Mouse (Mus musculus) midbrain, embryonic 11.5 days (tissue): ENCODE measurements at regions not wholly inside any gene's neighbourhood (a gene's known extent, or its start where the extent isn't known, plus 50 kb on each side); places are given as distances from the start of the nearest gene placed in this dataset.

Experiments
- ATAC-seq: fragments of 200-750 bp; cut with Nextera tagmentation; 2 replicates; pipeline ENCODE4 v1.8.0; 2017; ENCODE audit warnings: moderate TSS enrichment, moderate library complexity; ENCODE audit not compliant: low FRiP score
- DNase-seq: peaks from one replicate; pipeline ENCODE4 v3.0.0; 2015; ENCODE audit warnings: low spot score; ENCODE audit errors: missing footprints
- H3K27ac ChIP-seq: fragments of 300-500 bp; sonication (generic); 2 replicates; pipeline ENCODE4 v1.5.1; 2014; ENCODE audit warnings: low read depth, low read length
- H3K27me3 ChIP-seq: fragments of 300-500 bp; sonication (generic); 2 replicates; pipeline ENCODE4 v1.6.1; 2014; ENCODE audit warnings: mild to moderate bottlenecking, low read length, moderate library complexity, mixed read lengths; ENCODE audit not compliant: control insufficient read depth, insufficient read depth
- H3K36me3 ChIP-seq: fragments of 300-500 bp; sonication (generic); 2 replicates; pipeline ENCODE4 v1.6.1; 2014; ENCODE audit warnings: mild to moderate bottlenecking, low read length, moderate library complexity, mixed read lengths; ENCODE audit not compliant: control insufficient read depth, insufficient read depth
- H3K4me1 ChIP-seq: fragments of 300-500 bp; sonication (generic); 2 replicates; pipeline ENCODE4 v1.6.1; 2014; ENCODE audit warnings: low read length; ENCODE audit not compliant: control insufficient read depth, insufficient read depth
- H3K4me2 ChIP-seq: fragments of 300-500 bp; sonication (generic); 2 replicates; pipeline ENCODE4 v1.6.1; 2014; ENCODE audit warnings: mild to moderate bottlenecking, moderate library complexity
- H3K4me3 ChIP-seq: fragments of 300-500 bp; sonication (generic); 2 replicates; pipeline ENCODE4 v1.5.1; 2014; ENCODE audit warnings: low read depth, low read length
- H3K9ac ChIP-seq: fragments of 300-500 bp; sonication (generic); 2 replicates; pipeline ENCODE4 v1.6.1; 2014; ENCODE audit warnings: low read length
- H3K9me3 ChIP-seq: fragments of 300-500 bp; sonication (generic); 2 replicates; pipeline ENCODE4 v1.6.1; 2016; ENCODE audit warnings: low read length; ENCODE audit not compliant: control insufficient read depth
- whole genome bisulfite sequencing: fragments of 180-500 bp; shearing (Covaris S2); extraction: QIAGEN DNeasy Blood & Tissue Kit; methylation state at CpG from one replicate; pipeline ENCODE4 v1.1.7; 2014; 5-methylcytosine and 5-hydroxymethylcytosine counted together

GRCm38 (mm10) chr16:29802085-29802484 lies 223.0 kb downstream of the Opa1 start:
- Histone ChIP-seq H3K36me3 (no peaks in the 10 kb centered on the region), H3K27me3 (peaks cover 8% of the 10 kb centered on the region), H3K4me3 (no peak overlapping the region), H3K27ac (no peak overlapping the region), H3K4me1 (peaks cover 9% of the 10 kb centered on the region), H3K9me3 (no peaks in the 10 kb centered on the region), H3K4me2 (no peak overlapping the region), H3K9ac (no peak overlapping the region)
- ATAC-seq (no peak), DNase-seq (no peak)
- 93% methylated on average over 7 of the region's 7 CpGs for WGBS

DNA sequence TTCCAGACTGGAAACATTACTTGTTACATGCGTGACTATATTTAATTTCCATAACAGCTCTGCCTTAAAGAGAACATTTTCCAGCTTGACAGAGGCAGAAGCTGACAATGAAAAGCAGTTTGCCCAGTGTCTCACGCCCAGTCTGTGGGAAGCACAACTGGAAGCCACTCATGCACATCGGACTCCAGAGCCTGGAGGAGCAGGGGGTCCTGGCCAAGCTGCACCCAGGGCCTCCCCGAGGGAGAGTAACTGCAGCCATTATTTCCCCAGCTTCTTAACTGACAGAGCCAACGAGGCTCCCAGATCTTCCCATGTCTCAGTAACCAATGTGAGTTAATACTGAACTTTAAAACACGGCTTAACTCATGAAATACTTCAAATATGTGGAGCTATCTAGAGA lies 223.5 kb downstream of the Opa1 start:
- Histone ChIP-seq H3K4me1 (peaks cover 5% of the 10 kb centered on the region), H3K4me3 (no peak overlapping the region), H3K9me3 (no peaks in the 10 kb centered on the region), H3K27ac (no peak overlapping the region), H3K4me2 (no peak overlapping the region), H3K27me3 (peaks cover 9% of the 10 kb centered on the region), H3K36me3 (no peaks in the 10 kb centered on the region), H3K9ac (no peak overlapping the region)
- 56% methylated on average over 6 of the region's 6 CpGs for WGBS
- no peak for ATAC-seq
- no peak for DNase-seq

- no peak for ATAC-seq
- no peak overlapping the region for H3K27ac ChIP-seq
- no peaks in the 10 kb centered on the region for H3K9me3 ChIP-seq
- peaks cover 10% of the 10 kb centered on the region for H3K27me3 ChIP-seq
- no peak overlapping the region for H3K4me3 ChIP-seq
- H3K4me2 ChIP-seq, result no peak overlapping the region
- H3K4me1 ChIP-seq, result no peaks in the 10 kb centered on the region
- no peaks in the 10 kb centered on the region for H3K36me3 ChIP-seq
- H3K9ac ChIP-seq, result no peak overlapping the region
- WGBS, result 68% methylated on average over 5 of the region's 5 CpGs
- DNase-seq, result no peak
Measured at GRCm38 (mm10) chr16:29807859-29808258, 228.7 kb downstream of the Opa1 start.

- Histone ChIP-seq H3K9ac (no peak overlapping the region), H3K9me3 (no peaks in the 10 kb centered on the region), H3K27ac (no peak overlapping the region), H3K4me3 (no peak overlapping the region), H3K27me3 (peaks cover 14% of the 10 kb centered on the region), H3K36me3 (no peaks in the 10 kb centered on the region), H3K4me1 (peaks cover 7% of the 10 kb centered on the region), H3K4me2 (no peak overlapping the region)
- 69% methylated on average over 4 of the region's 4 CpGs for WGBS
- ATAC-seq, result peak; percentile 52; the same call in 1 of the 2 replicates
- DNase-seq, result no peak
Measured at GRCm38 (mm10) chr16:29808851-29809250, 229.7 kb downstream of the Opa1 start.

DNA sequence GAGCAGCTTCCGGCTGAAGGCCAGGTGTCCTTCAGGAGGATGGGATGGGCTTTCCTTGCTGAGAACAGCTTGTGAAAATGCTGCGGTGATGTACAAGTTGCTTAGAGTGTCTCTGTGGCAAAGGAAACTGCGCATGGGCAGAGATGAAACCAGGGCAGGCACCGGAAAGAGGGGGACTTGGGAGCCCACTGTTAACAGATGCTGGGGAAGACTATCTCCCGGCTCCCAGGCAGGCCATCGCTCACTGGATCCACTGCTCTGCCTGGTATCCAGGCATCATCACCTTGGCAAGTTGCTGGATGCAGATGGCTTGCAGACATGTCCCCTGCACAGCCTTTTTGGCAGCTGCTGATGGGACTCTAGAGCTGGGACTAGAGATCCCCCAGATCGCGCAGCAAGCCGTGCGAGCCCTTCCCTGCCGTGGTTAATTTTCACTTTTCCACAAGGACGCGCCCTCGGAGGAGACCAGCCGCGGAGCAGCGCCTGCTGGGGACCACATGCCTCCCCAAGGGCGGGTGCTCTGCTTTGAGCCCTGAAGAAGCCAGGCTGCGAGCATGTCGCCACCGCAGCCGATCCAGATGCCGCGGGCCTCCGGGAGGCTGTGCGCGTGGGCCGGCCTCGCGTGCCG lies 234.4 kb downstream of the Opa1 start:
- ATAC-seq, result peak; percentile 64
- WGBS, result 4% methylated on average over 31 of the region's 31 CpGs

GRCm38 (mm10) chr16:29814039-29814438 lies 234.9 kb downstream of the Opa1 start:
- no peaks in the 10 kb centered on the region for H3K36me3 ChIP-seq
- ATAC-seq (peak; percentile 88), DNase-seq (no peak)
- under 1% methylated on average over 32 of the region's 32 CpGs for WGBS
- H3K4me3 ChIP-seq, result peak overlapping the region; percentile 50
- H3K9ac ChIP-seq, result peak overlapping the region; percentile 93
- H3K4me1 ChIP-seq, result peaks cover 7% of the 10 kb centered on the region
- H3K9me3 ChIP-seq, result no peaks in the 10 kb centered on the region
- peaks cover 33% of the 10 kb centered on the region for H3K27me3 ChIP-seq
- H3K27ac ChIP-seq, result no peak overlapping the region
- peak overlapping the region; percentile 97 for H3K4me2 ChIP-seq

More for the DNA sequence above, 234.4 kb downstream of the Opa1 start:
- peak overlapping the region; percentile 97 for H3K4me2 ChIP-seq
- no peaks in the 10 kb centered on the region for H3K9me3 ChIP-seq
- H3K27ac ChIP-seq, result no peak overlapping the region
- H3K27me3 ChIP-seq, result peaks cover 33% of the 10 kb centered on the region
- peak overlapping the region; percentile 50 for H3K4me3 ChIP-seq
- peaks cover 7% of the 10 kb centered on the region for H3K4me1 ChIP-seq
- H3K9ac ChIP-seq, result peak overlapping the region; percentile 93
- DNase-seq, result peak; percentile 96
- no peaks in the 10 kb centered on the region for H3K36me3 ChIP-seq

GRCm38 (mm10) chr16:29814655-29815054 lies 235.5 kb downstream of the Opa1 start:
- no peak for DNase-seq
- Histone ChIP-seq H3K4me1 (peaks cover 7% of the 10 kb centered on the region), H3K27ac (no peak overlapping the region), H3K9me3 (no peaks in the 10 kb centered on the region), H3K36me3 (no peaks in the 10 kb centered on the region), H3K4me3 (no peak overlapping the region; the same call in 1 of the 2 replicates), H3K4me2 (no peak overlapping the region), H3K9ac (no peak overlapping the region), H3K27me3 (peaks cover 33% of the 10 kb centered on the region)
- 55% methylated on average over 2 of the region's 2 CpGs for WGBS
- ATAC-seq, result no peak

- Histone ChIP-seq H3K4me3 (no peak overlapping the region), H3K9me3 (no peaks in the 10 kb centered on the region), H3K9ac (no peak overlapping the region), H3K27me3 (peaks cover 33% of the 10 kb centered on the region), H3K4me2 (no peak overlapping the region), H3K36me3 (no peaks in the 10 kb centered on the region), H3K27ac (no peak overlapping the region), H3K4me1 (peaks cover 7% of the 10 kb centered on the region)
- ATAC-seq (no peak), DNase-seq (no peak)
- 76% methylated on average over 2 of the region's 2 CpGs for whole genome bisulfite sequencing
Measured at GRCm38 (mm10) chr16:29815200-29815599, 236.1 kb downstream of the Opa1 start.

GRCm38 (mm10) chr16:29815632-29816337 lies 236.7 kb downstream of the Opa1 start:
- Histone ChIP-seq H3K9ac (no peak overlapping the region), H3K4me1 (peaks cover 7% of the 10 kb centered on the region), H3K4me2 (no peak overlapping the region), H3K4me3 (no peak overlapping the region), H3K27me3 (peaks cover 34% of the 10 kb centered on the region), H3K36me3 (no peaks in the 10 kb centered on the region), H3K27ac (no peak overlapping the region), H3K9me3 (no peaks in the 10 kb centered on the region)
- DNase-seq (no peak), ATAC-seq (no peak)
- WGBS, result 86% methylated on average over 10 of the region's 10 CpGs
